Mouse (Mus musculus) regulatory T cell (primary cell): Measurements from ENCODE around the gene Hspb6.

Source experiments
- in situ Hi-C: fragments of 300-600 bp; cut with MboI, MseI; formaldehyde crosslinking; loops from one replicate; pipeline ENCODE4 v1.15.1; 2025; ENCODE audit warnings: high pct_unique_total_duplicates

Gene Hspb6

DNA sequence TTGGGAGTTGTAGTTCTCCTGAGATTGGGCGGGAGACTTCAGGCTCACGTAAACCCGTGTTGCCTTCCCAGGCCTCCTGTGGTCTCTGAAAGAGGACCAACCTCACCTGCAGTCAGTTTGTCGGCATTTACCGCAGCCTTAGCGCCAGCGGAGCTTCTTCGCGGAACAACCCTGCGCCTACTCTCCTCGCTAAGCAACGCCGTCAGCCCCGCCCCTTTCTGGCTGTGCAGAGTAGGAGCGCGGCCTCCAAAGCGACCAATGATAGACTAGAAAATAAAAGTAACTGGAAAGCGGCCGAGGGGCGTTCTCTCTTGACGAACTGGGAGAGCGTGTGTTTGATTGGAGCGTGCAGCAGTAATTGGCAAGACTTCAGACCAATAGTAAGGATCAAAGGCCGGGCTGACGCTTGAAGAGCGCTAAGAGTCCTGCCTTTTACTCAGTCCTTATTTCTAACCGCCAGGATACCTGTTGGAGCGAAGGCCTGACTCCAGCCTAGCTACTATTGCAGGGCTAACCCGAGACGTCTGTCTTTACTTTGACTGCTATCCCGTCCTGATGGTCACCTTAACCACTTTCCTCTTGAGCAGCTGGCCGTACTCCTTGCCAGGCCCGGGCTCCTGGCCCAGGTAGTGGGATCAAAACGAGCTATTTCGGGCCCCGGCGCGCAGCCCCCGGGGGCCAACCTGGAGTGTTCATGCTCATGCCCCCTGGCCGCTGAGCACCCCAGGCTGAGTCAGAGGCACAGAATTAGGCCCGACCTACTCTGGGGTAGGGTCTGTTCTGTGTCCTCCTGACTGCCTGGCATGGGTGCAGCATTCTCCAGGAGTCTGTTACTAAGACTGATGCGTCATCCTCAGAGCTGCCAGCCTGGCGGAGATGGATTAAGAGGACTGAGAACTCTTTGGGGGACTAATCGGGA, at the start of gene Hspb6, which contains the start of gene Proser3:
Hspb6 (plus strand) TSS at position 77 of the 919 bp plus-strand sequence.
Proser3 (minus strand) TSS at position 198 of the 919 bp plus-strand sequence.
- in situ Hi-C loops, result no loop called here

DNA sequence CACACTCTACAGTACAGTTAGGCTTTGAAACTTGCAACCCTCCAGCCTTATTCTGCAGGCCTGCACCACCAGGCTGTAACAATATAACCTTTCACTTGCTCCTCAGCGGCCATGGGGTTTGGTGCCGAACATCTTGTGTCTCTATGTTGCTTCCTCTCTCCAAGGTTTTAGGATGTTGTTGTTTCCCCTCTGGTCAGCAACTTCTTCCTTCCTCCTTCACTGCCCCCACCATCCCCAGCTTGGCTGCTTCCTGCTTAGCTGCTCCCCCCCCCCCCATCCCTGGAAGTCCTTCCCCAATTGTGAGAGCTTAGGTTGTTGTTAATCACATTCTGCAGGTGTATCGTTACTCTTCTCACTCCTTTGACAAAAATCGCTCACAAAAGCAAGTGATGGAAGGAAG, 43.9 kb upstream of the Hspb6 start:
- in situ Hi-C loops, result no loop called here

DNA sequence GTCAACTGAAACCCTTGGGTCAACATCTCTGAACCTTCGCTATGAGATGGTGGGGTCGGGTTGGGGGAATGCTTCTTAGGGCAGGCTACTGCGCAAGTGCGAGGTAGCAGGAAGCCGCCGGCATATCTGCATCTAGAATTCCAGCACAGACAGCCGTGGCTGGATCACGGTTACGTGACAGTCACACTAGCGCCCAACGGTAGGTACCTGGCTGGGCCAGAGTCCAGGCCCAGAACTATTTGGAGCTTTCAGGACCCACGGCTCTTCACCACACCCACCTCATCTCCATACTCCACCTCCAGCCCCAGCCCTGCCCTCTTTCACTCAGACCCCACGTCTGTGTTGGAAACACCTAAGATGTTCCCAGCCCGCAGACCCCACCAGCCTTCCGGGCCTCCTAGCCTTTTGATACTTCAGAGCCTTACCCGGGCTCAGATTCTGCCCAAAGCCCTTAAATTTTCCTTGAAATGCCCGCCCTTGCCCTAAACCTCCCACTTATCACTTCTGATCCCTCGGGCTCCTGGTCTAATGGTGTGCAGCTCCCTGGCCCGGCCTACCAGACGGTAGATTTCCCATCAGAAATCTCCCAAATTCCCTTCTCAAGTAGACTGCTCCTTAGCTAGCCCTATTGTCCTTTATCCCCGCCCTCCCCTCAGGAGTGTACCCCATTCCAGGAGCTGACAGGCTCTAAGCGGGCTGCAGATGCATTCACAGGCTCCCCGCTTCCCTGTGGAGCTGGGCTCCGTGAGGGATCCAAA, 36.8 kb upstream of the Hspb6 start:
- in situ Hi-C loops, result no loop called here

DNA sequence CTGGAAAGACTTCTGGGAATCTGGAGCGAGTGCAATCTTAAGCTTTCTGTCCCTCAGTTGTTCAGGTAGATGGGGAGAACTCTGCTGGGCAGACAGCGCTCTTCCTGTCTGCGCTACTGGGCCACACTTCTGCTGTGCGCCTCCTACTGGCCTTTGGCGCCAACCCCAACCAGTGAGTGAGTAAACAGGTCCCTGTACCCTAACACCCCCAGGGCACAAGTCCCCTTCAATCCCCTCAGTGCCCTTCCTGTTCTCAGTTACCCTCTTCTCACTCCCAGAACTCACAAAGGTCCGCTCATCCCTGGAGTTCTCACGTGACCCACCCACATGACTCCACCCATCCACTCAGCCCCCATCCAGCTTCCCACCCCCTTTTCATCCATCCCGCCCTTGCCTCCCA, 33.7 kb upstream of the Hspb6 start:
- in situ Hi-C loops, result no loop called here

DNA sequence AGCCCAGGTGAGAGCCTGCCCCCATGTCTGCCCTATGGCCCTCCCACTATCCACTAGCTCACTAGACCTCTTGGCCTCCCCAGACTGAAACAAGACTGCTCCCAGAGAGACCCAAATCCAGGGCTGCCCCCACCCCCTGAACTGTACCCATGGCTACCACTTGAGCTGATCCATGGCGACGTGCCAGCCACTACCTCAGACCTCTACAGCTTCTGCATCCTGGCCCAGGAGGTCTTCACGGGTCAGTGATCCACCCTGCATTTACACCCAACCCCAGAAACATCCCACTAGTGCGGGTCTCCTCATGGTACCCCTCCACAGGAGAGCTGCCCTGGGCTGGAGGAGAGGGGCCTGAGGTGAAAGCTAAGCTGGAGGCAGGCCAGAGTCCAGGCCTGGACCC, 31.6 kb upstream of the Hspb6 start:
- in situ Hi-C loops, result no loop called here

DNA sequence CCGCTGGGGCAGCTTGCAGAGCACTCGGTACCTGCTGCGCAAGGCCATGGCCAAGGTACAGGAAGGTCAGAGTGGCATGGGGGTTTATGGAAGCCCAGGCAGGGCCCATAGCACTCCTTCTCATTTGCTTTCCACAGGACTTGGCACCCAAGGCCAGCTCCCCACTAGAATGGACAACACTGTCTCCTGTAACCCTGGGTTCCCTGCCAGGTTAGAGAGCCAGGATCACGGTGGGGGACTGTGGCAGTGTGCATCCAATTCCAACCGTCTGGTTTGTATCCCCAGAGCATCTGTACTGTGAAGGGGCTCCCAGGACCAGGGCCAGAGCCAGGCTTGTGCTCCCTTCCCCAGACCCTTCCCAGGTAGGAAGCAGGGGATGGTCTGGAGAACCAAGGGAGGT, 31.1 kb upstream of the Hspb6 start:
- in situ Hi-C loops, result no loop called here

DNA sequence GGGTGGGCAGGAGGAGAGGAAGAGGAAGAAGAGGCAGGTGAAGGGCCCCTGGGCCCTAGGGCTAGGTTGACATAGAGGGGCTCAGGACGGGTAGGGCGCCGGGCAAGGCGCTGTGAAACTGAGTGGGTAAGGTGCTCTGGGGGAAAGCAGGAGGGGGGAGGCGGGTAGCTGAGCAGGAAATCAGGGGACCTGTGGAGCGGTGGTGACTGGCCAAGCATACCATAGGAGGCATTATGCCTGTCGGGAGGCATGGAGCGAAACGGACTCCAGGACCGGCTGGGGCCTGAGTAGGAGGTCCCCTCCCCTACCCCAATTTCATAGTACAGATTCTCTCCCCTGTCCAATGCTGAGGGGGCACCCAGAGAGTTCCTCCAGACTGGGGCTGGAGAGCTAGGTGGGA, 29.1 kb upstream of the Hspb6 start:
- in situ Hi-C loops, result no loop called here

DNA sequence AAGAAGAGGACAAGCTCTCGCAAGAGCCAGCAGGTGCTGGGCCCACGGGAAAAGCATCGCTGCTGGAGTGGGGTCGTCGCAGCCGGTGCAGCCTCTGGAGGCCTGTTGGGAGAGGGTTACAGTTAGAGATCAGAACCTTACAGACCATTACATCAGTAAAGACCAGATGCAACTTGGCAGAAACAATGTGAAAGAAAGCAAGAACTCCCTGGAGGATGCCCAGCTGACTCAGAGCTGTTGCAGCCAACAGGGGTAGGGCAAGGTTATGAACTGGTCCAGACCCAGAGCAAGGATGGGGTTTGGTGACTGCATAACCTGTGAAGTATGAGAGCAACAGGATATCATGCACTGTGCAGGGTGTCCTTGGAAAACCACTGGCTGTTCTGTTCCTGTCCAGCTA, 27.5 kb upstream of the Hspb6 start:
- in situ Hi-C loops, result no loop called here

GRCm38 (mm10) chr7:30525954-30526353, 26.0 kb upstream of the Hspb6 start:
- in situ Hi-C loops, result no loop called here

DNA sequence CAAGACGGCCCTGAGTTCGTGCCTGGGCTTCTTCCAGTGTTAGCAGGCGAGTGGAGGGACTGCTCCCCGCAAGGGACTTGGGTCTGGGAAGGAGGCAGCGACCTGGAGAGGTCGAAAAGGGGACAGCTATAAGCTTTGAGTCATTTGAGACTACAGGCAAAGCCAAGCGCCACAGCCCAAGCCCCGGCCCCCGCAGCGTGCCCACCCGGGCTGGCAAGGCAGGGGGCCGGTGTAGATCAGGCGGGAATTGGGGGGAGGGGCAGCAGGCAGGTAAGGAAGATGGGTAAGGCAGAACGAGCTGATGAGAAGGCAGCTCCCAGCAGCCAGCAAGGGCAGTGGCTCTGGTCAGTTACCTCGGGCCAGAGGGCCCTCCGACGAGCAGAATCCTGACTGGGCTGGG, 25.6 kb upstream of the Hspb6 start:
- in situ Hi-C loops, result no loop called here

GRCm38 (mm10) chr7:30526981-30527380, 25.0 kb upstream of the Hspb6 start:
- in situ Hi-C loops, result no loop called here

DNA sequence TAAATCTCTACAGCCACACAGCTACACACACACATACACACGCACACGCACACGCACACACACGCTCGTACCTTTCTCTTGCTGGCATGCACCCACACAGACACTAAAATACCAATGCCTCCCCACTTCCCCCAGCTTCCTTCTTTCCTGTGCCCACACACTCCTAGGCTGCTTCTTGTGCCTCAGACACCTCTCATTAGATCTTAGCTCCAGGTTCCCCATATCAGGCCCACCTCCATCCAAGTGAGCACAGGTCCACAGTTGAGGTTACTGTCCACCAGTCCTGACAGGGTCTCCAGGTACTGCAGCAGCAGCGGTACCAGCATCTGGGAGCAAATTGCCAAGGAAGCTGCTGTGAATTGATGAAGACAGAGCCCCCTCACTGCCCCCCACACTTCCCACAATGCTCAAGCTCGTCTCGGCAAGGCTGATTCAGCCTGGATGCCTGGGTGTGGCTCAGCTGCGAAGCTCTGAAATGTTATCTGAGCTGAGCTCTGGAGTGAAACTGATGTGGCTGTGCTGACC, 20.6 kb upstream of the Hspb6 start:
- in situ Hi-C loops, result no loop called here

DNA sequence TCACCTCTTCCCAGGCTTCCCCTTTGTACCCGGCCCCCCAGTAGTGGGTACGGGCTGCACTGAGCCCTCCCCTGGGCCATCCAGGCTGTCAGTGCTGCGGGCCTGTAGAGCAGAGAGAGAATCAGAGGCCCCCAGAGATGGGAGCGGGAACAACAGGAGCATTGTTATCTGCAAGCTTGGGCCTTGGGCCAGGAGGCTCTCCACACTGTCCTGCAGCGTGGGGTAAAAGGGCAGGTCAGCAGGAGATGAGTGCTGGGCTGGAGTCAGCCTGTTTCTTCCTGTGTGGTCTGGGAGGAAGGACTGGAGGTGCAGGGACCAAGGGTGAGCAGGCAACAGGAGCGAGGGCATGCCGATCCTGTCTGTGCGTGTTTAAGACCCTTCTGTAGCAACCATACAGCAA, 19.0 kb upstream of the Hspb6 start:
- in situ Hi-C loops, result no loop called here

GRCm38 (mm10) chr7:30533941-30534632, 17.9 kb upstream of the Hspb6 start:
- in situ Hi-C loops, result no loop called here

DNA sequence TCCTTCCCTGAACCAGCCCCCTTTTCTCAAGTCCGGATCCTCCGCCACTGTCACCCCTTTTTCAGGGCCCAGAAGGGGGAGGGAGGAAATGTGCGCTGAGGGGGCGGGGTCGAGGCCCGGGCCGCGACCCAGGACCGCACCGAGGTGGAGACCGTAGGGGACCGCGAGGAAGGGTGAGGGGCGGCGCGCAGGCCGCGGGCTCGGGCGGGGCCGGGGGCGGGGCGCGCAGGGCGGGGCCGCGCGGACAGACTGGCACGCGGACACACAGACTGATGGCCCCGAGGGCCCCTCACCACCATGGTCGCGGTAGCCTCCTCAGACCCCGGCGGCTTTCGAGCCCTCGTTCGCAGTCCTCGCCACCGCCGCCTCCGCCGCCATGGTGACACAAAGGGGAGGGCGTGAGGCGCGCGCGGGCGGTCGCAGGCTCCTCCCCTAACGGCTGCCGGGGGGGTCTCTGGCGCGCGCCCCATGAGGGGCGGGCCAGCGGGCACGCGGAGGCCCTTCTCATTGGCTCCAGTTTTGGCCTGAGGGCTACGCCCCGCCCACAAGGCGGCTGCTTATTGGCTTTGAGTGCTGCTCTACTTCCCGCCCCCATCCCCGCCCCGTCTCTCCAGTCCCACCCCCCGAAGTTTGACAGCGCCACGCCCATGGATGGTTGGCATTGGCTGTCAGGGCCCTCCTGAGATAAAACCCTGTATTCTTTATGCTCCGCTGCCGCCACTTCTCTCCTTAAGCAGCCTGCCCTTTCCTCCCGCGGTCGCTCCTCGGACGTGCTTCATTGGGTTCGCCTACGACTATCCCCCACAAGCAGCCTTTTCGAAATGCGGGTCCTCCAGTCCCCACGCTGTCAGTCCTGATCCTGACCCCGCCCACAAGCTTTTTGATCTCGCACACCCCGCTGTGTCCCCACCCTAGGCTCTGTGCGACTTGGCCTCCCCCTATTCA, 17.1 kb upstream of the Hspb6 start, which contains the start of gene Arhgap33:
Arhgap33 (minus strand) TSS at position 428 of the 945 bp plus-strand sequence.
- in situ Hi-C loops, result no loop called here

- in situ Hi-C loops, result no loop called here
These were observed 11.4 kb upstream of the Hspb6 start for GRCm38 (mm10) chr7:30540572-30540971.

DNA sequence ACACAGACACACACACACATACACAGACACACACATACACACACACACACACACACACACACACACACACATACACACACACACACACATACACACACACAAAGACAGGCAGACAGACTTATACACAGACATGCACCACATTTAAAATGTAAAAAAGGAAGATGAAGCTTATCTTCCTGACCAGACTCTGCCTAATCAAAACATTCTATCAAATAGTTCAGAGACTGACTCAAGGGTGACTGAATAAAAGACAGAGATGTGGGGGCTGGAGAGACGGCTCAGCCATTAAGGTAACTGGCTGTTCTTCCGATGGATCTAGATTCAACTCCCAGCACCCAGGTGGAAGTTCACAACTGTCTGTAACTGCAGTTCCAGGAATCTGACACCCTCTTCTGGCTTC, 7.7 kb upstream of the Hspb6 start:
- in situ Hi-C loops, result no loop called here

DNA sequence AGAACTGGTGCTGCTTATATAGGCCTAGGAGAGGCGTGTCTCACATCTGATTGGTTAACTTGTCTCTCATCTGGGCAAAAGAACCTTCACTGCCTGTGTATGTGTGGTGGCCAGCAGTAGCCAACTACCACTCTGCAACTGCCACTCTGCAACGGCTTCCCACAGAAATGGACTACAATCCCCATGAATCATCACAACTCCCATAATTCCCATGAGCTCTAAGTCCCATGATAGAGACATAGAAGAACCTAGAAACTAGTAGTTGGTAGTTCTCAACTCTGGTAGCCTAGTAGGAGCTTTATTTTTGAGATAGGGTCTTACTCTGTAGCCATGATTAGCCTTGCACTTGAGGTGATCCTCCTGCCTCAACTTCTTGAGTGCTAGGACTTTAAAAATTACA, 2.1 kb upstream of the Hspb6 start:
- in situ Hi-C loops, result no loop called here

DNA sequence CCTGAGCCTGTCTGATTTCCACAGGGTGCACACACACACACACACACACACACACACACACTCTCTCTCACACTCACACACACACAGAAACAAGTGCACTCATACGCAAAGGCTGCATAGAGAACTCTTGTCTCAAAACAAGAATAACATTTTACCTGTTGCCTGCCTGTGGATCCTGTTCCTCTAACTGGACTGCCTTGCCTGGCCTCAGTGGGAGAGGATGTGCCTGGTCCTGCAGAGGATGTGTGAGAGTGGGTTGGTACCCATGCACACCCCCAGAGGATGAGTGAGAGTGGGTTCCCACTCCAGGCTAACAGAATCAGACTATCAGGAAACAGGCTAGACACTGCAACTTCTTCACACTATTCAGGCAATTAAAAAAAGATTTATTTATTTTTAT, 1.4 kb upstream of the Hspb6 start:
- in situ Hi-C loops, result no loop called here

DNA sequence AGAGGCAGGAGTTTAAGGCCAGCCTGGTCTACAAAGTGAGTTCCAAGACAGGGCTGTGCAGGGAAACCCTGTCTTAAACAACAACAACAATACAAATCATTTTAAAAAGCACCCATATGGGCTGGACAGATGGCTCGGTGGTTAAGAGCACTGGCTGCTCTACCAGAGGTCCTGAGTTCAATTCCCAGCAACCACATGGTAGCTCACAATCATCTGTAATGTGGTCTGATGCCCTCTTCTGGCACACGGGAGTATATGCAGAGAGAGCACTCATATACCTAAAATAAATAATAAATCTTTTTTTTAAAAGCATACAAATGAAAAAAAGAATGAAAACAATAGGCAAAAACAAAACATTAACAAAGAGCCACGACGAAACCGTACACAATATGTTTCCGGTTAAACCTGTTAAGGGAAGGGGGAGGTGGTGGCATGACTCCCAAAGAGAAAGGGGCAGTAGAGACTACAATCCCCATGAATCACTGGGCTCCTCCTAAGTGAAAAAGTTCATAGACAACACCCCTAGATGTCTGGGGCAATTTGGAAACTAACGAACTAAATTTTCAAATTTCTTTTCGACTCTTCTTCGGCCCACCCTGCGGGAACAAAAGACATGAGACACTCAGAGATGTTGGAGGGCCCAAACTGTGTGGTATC, 405 bp upstream of the Hspb6 start:
- in situ Hi-C loops, result no loop called here
